Mouse (Mus musculus) CH12.LX (cell line): ENCODE measurements at regions not wholly inside any gene's neighbourhood (a gene's known extent, or its start where the extent isn't known, plus 50 kb on each side); places are given as distances from the start of the nearest gene placed in this dataset.

Source experiments
- CTCF ChIP-seq, 2 experiments: IDR thresholded peaks in 1 of 2; conservative IDR thresholded peaks in 1 of 2; 2 replicates each; pipeline ENCODE4 v1.5.1; 2011 to 2012; ENCODE audit warnings: low read depth in 2 of 2, low read length in 2 of 2, improper control_type of control experiment in 1 of 2, inconsistent platforms in 1 of 2, mild to moderate bottlenecking in 1 of 2, moderate library complexity in 1 of 2
- MAFK ChIP-seq: IDR thresholded peaks from 2 replicates; pipeline ENCODE4 v1.6.1; 2011; ENCODE audit warnings: low read length, improper control_type of control experiment; ENCODE audit not compliant: insufficient replicate concordance
- RAD21 ChIP-seq: IDR thresholded peaks from 2 replicates; pipeline ENCODE4 v1.6.1; 2011; ENCODE audit warnings: low read depth, mild to moderate bottlenecking, low read length, improper control_type of control experiment, moderate library complexity
- ZC3H11A ChIP-seq: IDR thresholded peaks from 2 replicates; pipeline ENCODE4 v1.6.1; 2012; ENCODE audit warnings: low read depth, mild to moderate bottlenecking, inconsistent platforms, low read length, improper control_type of control experiment

GRCm38 (mm10) chr1:42258594-42258910 is 437.0 kb upstream of the Pou3f3 start:
- TF ChIP-seq CTCF (conservative IDR thresholded peaks at IDR 0.05 in 1 of 2, IDR thresholded peaks at IDR 0.05 in 1 of 2; ENCODE audit: low read depth in 2 of 2, low read length in 2 of 2) (no peak), MAFK (no peak), ZC3H11A (no peak), RAD21 (no peak)
